19 mouse cellular contexts compared by ENCODE assay signal in the genomic region with DNA sequence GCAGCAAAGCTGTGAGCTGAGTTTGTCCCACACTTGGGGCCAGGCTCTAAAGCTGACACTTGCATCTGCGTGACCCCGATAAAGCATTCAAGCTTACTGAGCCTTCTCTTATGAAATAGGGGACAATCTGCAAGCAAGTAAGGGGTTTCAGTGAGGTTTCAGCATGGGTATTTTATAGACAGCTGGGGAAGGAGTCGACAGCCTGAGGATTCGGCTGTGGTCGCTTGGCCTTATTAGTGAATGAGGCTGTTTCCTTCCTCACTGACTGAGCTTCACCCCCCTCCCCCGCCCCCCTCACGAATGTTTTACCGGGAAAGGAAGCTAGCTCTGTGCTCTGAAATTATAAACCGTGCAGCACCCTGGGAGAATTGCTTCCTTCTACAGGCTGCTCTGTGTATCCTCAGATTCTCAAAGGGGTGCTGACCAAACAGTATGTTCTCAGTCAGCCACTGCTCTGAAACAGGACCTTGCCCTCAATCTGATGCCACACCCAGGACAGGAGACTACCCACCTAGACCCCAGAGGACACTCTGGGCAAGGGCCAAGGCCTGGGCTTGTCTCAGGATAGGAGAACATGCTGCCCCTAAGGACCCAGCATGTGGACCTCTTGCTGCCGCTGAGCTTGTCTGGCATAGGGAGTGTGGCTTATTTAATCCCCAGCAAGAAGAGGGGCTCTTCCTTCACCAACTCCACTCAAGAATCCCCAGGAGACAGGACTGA. TPM values are rescaled to one million over a fixed set of nuclear protein-coding genes. Genes with fewer than 3 reads are reported as not detected.
DNase-seq lines count a peak whose midpoint lies in the region; ATAC-seq and TF ChIP-seq lines count a peak whose summit lies in the region.
"Had no signal": no experiment of that assay in that cellular context is flagged by ENCODE, and none has a peak within 500 bp of the region (broad histone marks: within the 10 kb centered on the region; RNA-seq: fewer than 3 reads in every experiment).

No protein-coding gene starts in this region.

- TF ChIP-seq EP300 in CH12.LX (IDR thresholded peaks at IDR 0.05; ENCODE audit: low read length) = no peak

- H3K4me1 ChIP-seq in heart, embryonic 12.5 days (replicated peaks) = peaks cover 28% of the 10 kb centered on the region
- no peaks in the 10 kb centered on the region for H3K4me1 ChIP-seq in kidney, postnatal 0 days (replicated peaks; ENCODE audit: insufficient read depth, low read length)
- H3K4me1 ChIP-seq in kidney, adult 2 months (ENCODE audit: control insufficient read depth, insufficient read depth, low read length) = peaks cover 11% of the 10 kb centered on the region; the same call in 1 of the 2 replicates
- peaks cover 12 to 58% of the 10 kb centered on the region in 2 experiments for H3K4me1 ChIP-seq in CH12.LX (ENCODE audit: control insufficient read depth in 1 of 2, insufficient read depth in 2 of 2)
- H3K4me1 ChIP-seq in intestine, embryonic 15.5 days (replicated peaks) = peaks cover 8% of the 10 kb centered on the region; the same call in 1 of the 2 replicates

- peak overlapping the region; percentile 37; the same call in 1 of the 2 replicates for H3K27ac ChIP-seq in heart, embryonic 12.5 days (ENCODE audit: poor library complexity, severe bottlenecking)
- H3K27ac ChIP-seq in kidney, postnatal 0 days = 0 out of 2 replicates have a peak overlapping the region, but pooled peaks have one; percentile 25
- H3K27ac ChIP-seq in kidney, adult 2 months (ENCODE audit: insufficient read depth, low read depth, low read length) = no peak overlapping the region
- H3K27ac ChIP-seq in CH12.LX (ENCODE audit: insufficient read depth, low read depth) = no peak overlapping the region
- H3K27ac ChIP-seq in intestine, embryonic 15.5 days = peak overlapping the region; percentile 32; the same call in 1 of the 2 replicates
- H3K27ac ChIP-seq: gastrocnemius, adult 2 months; hindbrain, embryonic 15.5 days; liver, embryonic 15.5 days had no signal

- no peak for DNase-seq in heart, postnatal 4 days
- DNase-seq in kidney, postnatal 0 days (ENCODE audit: low spot score) = peak; percentile 15
- no peak for DNase-seq in kidney, adult 2 months
- peak; percentile 19 for DNase-seq in CH12.LX (ENCODE audit: extremely low read depth)
- DNase-seq in adrenal gland, postnatal 10 days = no peak
- no peak for DNase-seq in adrenal gland, postnatal 36 days
- DNase-seq: adrenal gland, adult 2 months; cerebellum, adult 8-10 months; embryo, embryonic 11 days; gastrocnemius, adult 2 months; heart, adult 11 months had no signal

- no peaks in the 10 kb centered on the region for H3K79me2 ChIP-seq in CH12.LX (replicated peaks; ENCODE audit: control insufficient read depth, extremely low read depth, insufficient read depth, poor library complexity, severe bottlenecking)

- in situ Hi-C loops in CH12.LX (cut with MboI; ENCODE audit: low pct_ligation_motif_present, low pct_unique_long_range_greater_than_20kb, low sequenced_read_pairs) = no loop called here

- no peak overlapping the region for H3K9ac ChIP-seq in heart, embryonic 12.5 days
- no peak overlapping the region for H3K9ac ChIP-seq in kidney, postnatal 0 days (ENCODE audit: low read depth, low read length)
- no peak overlapping the region for H3K9ac ChIP-seq in CH12.LX (ENCODE audit: insufficient read depth, low read depth)
- H3K9ac ChIP-seq in intestine, embryonic 15.5 days = no peak overlapping the region
- H3K9ac ChIP-seq: hindbrain, embryonic 15.5 days; liver, embryonic 15.5 days had no signal

- TF ChIP-seq POLR2A in kidney, adult 2 months (IDR thresholded peaks at IDR 0.05; ENCODE audit: low read depth, low read length) = no peak
- TF ChIP-seq POLR2A in CH12.LX (IDR thresholded peaks at IDR 0.05; ENCODE audit: low read depth, low read length) = no peak

- no peaks in the 10 kb centered on the region for H3K27me3 ChIP-seq in heart, embryonic 12.5 days (replicated peaks)
- H3K27me3 ChIP-seq in kidney, postnatal 0 days (ENCODE audit: insufficient read depth, low read length) = no peaks in the 10 kb centered on the region
- H3K27me3 ChIP-seq in kidney, adult 2 months (replicated peaks; ENCODE audit: control insufficient read depth, insufficient read depth, low read length) = no peaks in the 10 kb centered on the region
- no peaks in the 10 kb centered on the region for H3K27me3 ChIP-seq in CH12.LX (replicated peaks)
- H3K27me3 ChIP-seq in intestine, embryonic 15.5 days (replicated peaks) = no peaks in the 10 kb centered on the region
- H3K27me3 ChIP-seq: hindbrain, embryonic 15.5 days had no signal

- no peak overlapping the region for H3K4me2 ChIP-seq in heart, embryonic 12.5 days
- H3K4me2 ChIP-seq in kidney, postnatal 0 days (ENCODE audit: low read length) = no peak overlapping the region
- no peak overlapping the region for H3K4me2 ChIP-seq in CH12.LX (ENCODE audit: insufficient read depth, low read depth, poor library complexity, severe bottlenecking)
- no peak overlapping the region for H3K4me2 ChIP-seq in intestine, embryonic 15.5 days (replicated peaks)
- H3K4me2 ChIP-seq: hindbrain, embryonic 15.5 days; liver, embryonic 15.5 days had no signal

- no peaks in the 10 kb centered on the region for H3K9me3 ChIP-seq in heart, embryonic 12.5 days (replicated peaks)
- H3K9me3 ChIP-seq in kidney, postnatal 0 days (replicated peaks; ENCODE audit: low read length) = no peaks in the 10 kb centered on the region
- H3K9me3 ChIP-seq in CH12.LX (replicated peaks; ENCODE audit: low read length) = no peaks in the 10 kb centered on the region
- H3K9me3 ChIP-seq in intestine, embryonic 15.5 days = no peaks in the 10 kb centered on the region
- H3K9me3 ChIP-seq: hindbrain, embryonic 15.5 days; liver, embryonic 15.5 days had no signal

- dilution Hi-C loops in CH12.LX (cut with MboI; ENCODE audit: extremely low pct_ligation_motif_present, extremely low pct_unique_long_range_greater_than_20kb, low sequenced_read_pairs) = no loop called here

- TF ChIP-seq CTCF in kidney, postnatal 0 days (IDR thresholded peaks at IDR 0.05; ENCODE audit: low read depth) = no peak
- TF ChIP-seq CTCF in kidney, adult 2 months (conservative IDR thresholded peaks at IDR 0.05; ENCODE audit: insufficient read depth, insufficient read length, low read depth, low read length) = no peak
- no peak for TF ChIP-seq CTCF in CH12.LX (conservative IDR thresholded peaks at IDR 0.05 in 1 of 2, IDR thresholded peaks at IDR 0.05 in 1 of 2; ENCODE audit: low read depth in 2 of 2, low read length in 2 of 2)

- no peak overlapping the region for H3K4me3 ChIP-seq in heart, embryonic 12.5 days
- no peak overlapping the region for H3K4me3 ChIP-seq in kidney, postnatal 0 days (replicated peaks; ENCODE audit: low read depth, low read length)
- no peak overlapping the region for H3K4me3 ChIP-seq in kidney, adult 2 months (ENCODE audit: insufficient read depth, low read depth, low read length)
- H3K4me3 ChIP-seq in CH12.LX (replicated peaks in 1 of 3; ENCODE audit: low read depth in 2 of 3, low read length in 2 of 3, poor library complexity in 1 of 3) = no peak overlapping the region
- no peak overlapping the region for H3K4me3 ChIP-seq in intestine, embryonic 15.5 days (replicated peaks)
- H3K4me3 ChIP-seq: gastrocnemius, adult 2 months; hindbrain, embryonic 15.5 days; liver, embryonic 15.5 days had no signal

- TF ChIP-seq RAD21 in CH12.LX (IDR thresholded peaks at IDR 0.05; ENCODE audit: low read depth, low read length) = no peak

- no peak for ATAC-seq in heart, embryonic 12.5 days (ENCODE audit: insufficient number of reproducible peaks, low FRiP score)
- peak; percentile 37; the same call in 1 of the 2 replicates for ATAC-seq in kidney, postnatal 0 days (replicated peaks; ENCODE audit: low FRiP score, low read depth)
- no peak for ATAC-seq in intestine, embryonic 15.5 days
- ATAC-seq: forebrain, embryonic 16.5 days; midbrain, embryonic 16.5 days had no signal

- H3K36me3 ChIP-seq in heart, embryonic 12.5 days = peaks cover 41% of the 10 kb centered on the region
- peaks cover 7% of the 10 kb centered on the region; the same call in 1 of the 2 replicates for H3K36me3 ChIP-seq in kidney, postnatal 0 days (ENCODE audit: insufficient read depth, low read length)
- peaks cover 2% of the 10 kb centered on the region; the same call in 1 of the 2 replicates for H3K36me3 ChIP-seq in kidney, adult 2 months (ENCODE audit: control insufficient read depth, insufficient read depth, low read length)
- peaks cover 4 to 42% of the 10 kb centered on the region in 2 experiments for H3K36me3 ChIP-seq in CH12.LX (replicated peaks in 1 of 2; ENCODE audit: control insufficient read depth in 1 of 2, insufficient read depth in 1 of 2, low read length in 1 of 2)
- H3K36me3 ChIP-seq in intestine, embryonic 15.5 days = no peaks in the 10 kb centered on the region
- H3K36me3 ChIP-seq: liver, embryonic 15.5 days had no signal

- WGBS in heart, embryonic 12.5 days = 73% methylated on average over 10 of the region's 10 CpGs
- 59% methylated on average over 10 of the region's 10 CpGs for WGBS in kidney, postnatal 0 days
- WGBS in kidney, adult 2 months = 43% methylated on average over 10 of the region's 10 CpGs
- WGBS in intestine, embryonic 15.5 days = 64% methylated on average over 10 of the region's 10 CpGs

TF ChIP-seq in CH12.LX, 34 proteins besides CTCF, POLR2A, EP300 and RAD21 (continues in another document):
- no peak for TF ChIP-seq ELF1 (IDR thresholded peaks at IDR 0.05; ENCODE audit: low read depth, low read length)
- no peak for TF ChIP-seq ZNF384 (IDR thresholded peaks at IDR 0.05; ENCODE audit: low read depth, low read length)

RNA-seq across cellular contexts. Expression of gene Capn15, which starts 20.3 kb away (rescaled TPM):
- polyA plus RNA-seq in heart, embryonic 12.5 days (2016; fragmentation: Nextera tagmentation; extraction: Ambion mirVana) = 16.9 and 18.0 TPM in 2 replicates
- total RNA-seq in heart, postnatal 4 days (2021) = 10 to 100 TPM; 13.0 to 16.7 TPM
- 17.0 and 19.8 TPM in 2 replicates for polyA plus RNA-seq in kidney, postnatal 0 days (2015; fragmentation: Nextera tagmentation; extraction: Ambion mirVana)
- 24.0 and 31.6 TPM in 2 replicates for polyA plus RNA-seq in kidney, adult 2 months (2012; rRNA removed)
- total RNA-seq in CH12.LX (2012; rRNA removed) (6.0 and 7.5 TPM in 2 replicates), CH12.LX (2014; rRNA removed) (1.5 and 2.1 TPM in 2 replicates)
- 11.4 and 11.5 TPM in 2 replicates for polyA plus RNA-seq in CH12.LX (2012; ENCODE audit: insufficient read length, low read depth)
- 18.5 and 25.1 TPM in 2 replicates for polyA plus RNA-seq in intestine, embryonic 15.5 days (2015; fragmentation: Nextera tagmentation; extraction: Ambion mirVana)
- total RNA-seq in adrenal gland, postnatal 10 days (2021) = 10 to 100 TPM; 15.8 to 16.2 TPM
- 10 to 100 TPM; 16.7 to 23.8 TPM for total RNA-seq in adrenal gland, postnatal 36 days (2021)

RNA-seq across cellular contexts. Expression of gene A930017K11Rik, which starts 53.5 kb away (rescaled TPM):
- 0.08 and 0.17 TPM in 2 replicates for polyA plus RNA-seq in heart, embryonic 12.5 days (2016; fragmentation: Nextera tagmentation; extraction: Ambion mirVana)
- total RNA-seq in heart, postnatal 4 days (2021) = not detected
- polyA plus RNA-seq in kidney, postnatal 0 days (2015; fragmentation: Nextera tagmentation; extraction: Ambion mirVana) = 6.8 and 7.2 TPM in 2 replicates
- polyA plus RNA-seq in kidney, adult 2 months (2012; rRNA removed) = 7.2 and 8.3 TPM in 2 replicates
- not detected in 2 replicates for total RNA-seq in CH12.LX (2012; rRNA removed)
- total RNA-seq in CH12.LX (2014; rRNA removed) = not detected in 2 replicates
- not detected in 2 replicates for polyA plus RNA-seq in CH12.LX (2012; ENCODE audit: insufficient read length, low read depth)
- polyA plus RNA-seq in intestine, embryonic 15.5 days (2015; fragmentation: Nextera tagmentation; extraction: Ambion mirVana) = 0.20 and 0.28 TPM in 2 replicates
- not detected for total RNA-seq in adrenal gland, postnatal 10 days (2021)
- not detected for total RNA-seq in adrenal gland, postnatal 36 days (2021)
- total RNA-seq: adrenal gland, adult 2 months; gastrocnemius, adult 2 months; megakaryocyte progenitor cell, adult 5-6 weeks had no signal
- polyA plus RNA-seq: forebrain, embryonic 16.5 days; large intestine, adult 2 months had no signal

Comparison
In these comparisons a context has a peak if more than half of its experiments do, and no peak if none do; other contexts are left out.
1. H3K27ac ChIP-seq: peak in heart, embryonic 12.5 days (single experiment), kidney, postnatal 0 days (single experiment) and intestine, embryonic 15.5 days (single experiment); none in kidney, adult 2 months (single experiment) and CH12.LX (single experiment).
2. DNase-seq: peak in kidney, postnatal 0 days (single experiment) and CH12.LX (single experiment); none in heart, postnatal 4 days (single experiment), kidney, adult 2 months (single experiment), adrenal gland, postnatal 10 days (single experiment) and adrenal gland, postnatal 36 days (0 of 2).